Mouse (Mus musculus): Measurements from ENCODE around the gene C7. TPM values are rescaled to one million over a fixed set of nuclear protein-coding genes. Genes with fewer than 3 reads are reported as not detected.

C7 gene
- total and polyA plus RNA-seq, 2 experiments from 2014 or later: 0.05 TPM; not detected in 1

DNA sequence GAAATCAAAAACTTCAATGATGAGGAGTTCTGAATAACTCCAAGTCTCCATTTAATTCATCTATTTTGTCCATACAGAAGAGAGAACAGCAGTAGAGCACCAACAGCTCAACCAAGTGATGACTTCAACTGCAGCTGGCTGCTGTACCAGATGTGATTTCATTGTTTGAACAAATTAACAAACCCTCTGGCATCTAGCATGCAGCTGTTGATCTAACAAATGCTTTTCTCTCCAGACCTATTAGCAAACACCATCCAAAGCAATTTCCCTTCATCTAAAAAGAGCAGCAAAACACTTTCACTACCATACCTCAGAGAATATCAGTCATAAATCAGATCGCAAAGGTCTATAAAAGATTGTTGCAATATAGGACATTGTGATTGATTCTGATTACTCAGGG is 90.2 kb downstream of the C7 start:
- 87% methylated on average over 1 of the region's 1 CpGs for WGBS
- H3K9me3 ChIP-seq (replicated peaks; ENCODE audit: control insufficient read depth, low read length): no peaks in the 10 kb centered on the region
- no peaks in the 10 kb centered on the region for H3K36me3 ChIP-seq (replicated peaks; ENCODE audit: control insufficient read depth, insufficient read depth, low read length)
- H3K4me3 ChIP-seq (ENCODE audit: low read depth, low read length): no peak overlapping the region
- H3K9ac ChIP-seq (replicated peaks; ENCODE audit: low read depth, low read length): no peak overlapping the region
- H3K4me1 ChIP-seq (ENCODE audit: control insufficient read depth, insufficient read depth): no peaks in the 10 kb centered on the region
- H3K27me3 ChIP-seq (ENCODE audit: control insufficient read depth, insufficient read depth, low read length): no peaks in the 10 kb centered on the region
- TF ChIP-seq CTCF (IDR thresholded peaks at IDR 0.05; ENCODE audit: low read depth) (no peak), EP300 (IDR thresholded peaks at IDR 0.05; ENCODE audit: low read depth) (no peak)
- no peak overlapping the region for H3K27ac ChIP-seq (ENCODE audit: low read depth)
- no peak overlapping the region for H3K4me2 ChIP-seq (ENCODE audit: low read depth, low read length)
- no peak for ATAC-seq (ENCODE audit: insufficient read depth, low read depth)
- DNase-seq (ENCODE audit: low spot score): no peak

Other genes with a start within 250 kb of the C7 start
- gene Mroh2b, start 165.0 kb downstream of the C7 start, total RNA-seq (2014; rRNA removed; ENCODE audit: low replicate concordance): not detected in 2 replicates
- gene Mroh2b, start 165.0 kb downstream of the C7 start, polyA plus RNA-seq (2015; fragmentation: Nextera tagmentation; extraction: Ambion mirVana): not detected in 2 replicates
- 1.8 and 2.2 TPM in 2 replicates for gene Card6, start 44.8 kb upstream of the C7 start, total RNA-seq (2014; rRNA removed; ENCODE audit: low replicate concordance)
- gene Card6, start 44.8 kb upstream of the C7 start, polyA plus RNA-seq (2015; fragmentation: Nextera tagmentation; extraction: Ambion mirVana): 1.7 and 1.8 TPM in 2 replicates
- gene Rpl37, start 52.9 kb upstream of the C7 start, total RNA-seq (2014; rRNA removed; ENCODE audit: low replicate concordance): 154 and 164 TPM in 2 replicates
- 374 and 392 TPM in 2 replicates for gene Rpl37, start 52.9 kb upstream of the C7 start, polyA plus RNA-seq (2015; fragmentation: Nextera tagmentation; extraction: Ambion mirVana)
- gene Prkaa1, start 80.1 kb upstream of the C7 start, total RNA-seq (2014; rRNA removed; ENCODE audit: low replicate concordance): 11.6 and 15.5 TPM in 2 replicates
- 9.8 and 10.0 TPM in 2 replicates for gene Prkaa1, start 80.1 kb upstream of the C7 start, polyA plus RNA-seq (2015; fragmentation: Nextera tagmentation; extraction: Ambion mirVana)
- gene Ttc33, start 121.8 kb upstream of the C7 start, total RNA-seq (2014; rRNA removed; ENCODE audit: low replicate concordance): 13.3 and 33.6 TPM in 2 replicates
- gene Ttc33, start 121.8 kb upstream of the C7 start, polyA plus RNA-seq (2015; fragmentation: Nextera tagmentation; extraction: Ambion mirVana): 32.9 and 35.7 TPM in 2 replicates
- gene Ptger4, start 180.4 kb upstream of the C7 start, total RNA-seq (2014; rRNA removed; ENCODE audit: low replicate concordance): 3.0 and 9.0 TPM in 2 replicates
- 4.3 and 5.0 TPM in 2 replicates for gene Ptger4, start 180.4 kb upstream of the C7 start, polyA plus RNA-seq (2015; fragmentation: Nextera tagmentation; extraction: Ambion mirVana)